Mouse (Mus musculus) embryonic facial prominence, embryonic 15.5 days (tissue): ENCODE results near the gene Rcc1. TPM values are rescaled to one million over a fixed set of nuclear protein-coding genes. Genes with fewer than 3 reads are reported as not detected.

Experiments
- ATAC-seq: fragments of 200-750 bp; cut with Nextera tagmentation; 2 replicates; pipeline ENCODE4 v1.8.0; 2017; ENCODE audit warnings: low read depth, moderate TSS enrichment; ENCODE audit not compliant: insufficient number of reproducible peaks, low FRiP score, low TSS enrichment
- H3K27ac ChIP-seq: fragments of 300-500 bp; sonication (generic); replicated peaks from 2 replicates; pipeline ENCODE4 v1.5.1; 2015; ENCODE audit warnings: mild to moderate bottlenecking, inconsistent platforms
- H3K27me3 ChIP-seq: fragments of 300-500 bp; sonication (generic); 2 replicates; pipeline ENCODE4 v1.6.1; 2015; ENCODE audit warnings: inconsistent platforms
- H3K36me3 ChIP-seq: fragments of 300-500 bp; sonication (generic); 2 replicates; pipeline ENCODE4 v1.6.1; 2015; ENCODE audit warnings: mild to moderate bottlenecking, inconsistent platforms
- H3K4me1 ChIP-seq: fragments of 300-500 bp; sonication (generic); 2 replicates; pipeline ENCODE4 v1.6.1; 2015; ENCODE audit warnings: inconsistent platforms
- H3K4me2 ChIP-seq: fragments of 300-500 bp; sonication (generic); replicated peaks from 2 replicates; pipeline ENCODE4 v1.6.1; 2015; ENCODE audit warnings: mild to moderate bottlenecking, inconsistent platforms
- H3K4me3 ChIP-seq: fragments of 300-500 bp; sonication (generic); replicated peaks from 2 replicates; pipeline ENCODE4 v1.5.1; 2015; ENCODE audit warnings: mild to moderate bottlenecking, inconsistent platforms
- H3K9ac ChIP-seq: fragments of 300-500 bp; sonication (generic); 2 replicates; pipeline ENCODE4 v1.6.1; 2015; ENCODE audit warnings: inconsistent platforms
- H3K9me3 ChIP-seq: fragments of 300-500 bp; sonication (generic); replicated peaks from 2 replicates; pipeline ENCODE4 v1.6.1; 2016; ENCODE audit warnings: inconsistent platforms
- WGBS: fragments of 180-500 bp; shearing (Covaris S2); methylation state at CpG from one replicate; pipeline ENCODE4 v1.1.7; 2015; 5-methylcytosine and 5-hydroxymethylcytosine counted together
- polyA plus RNA-seq: library from polyadenylated mRNA; unstranded; fragments of >200 nt; fragmentation: Nextera tagmentation; extraction: Ambion mirVana; gene quantifications from 2 replicates; pipeline ENCODE4 v1.2.1, GENCODE M21; 2015

The Rcc1 gene
- polyA plus RNA-seq, 1 experiment from 2014 or later = 66.6 TPM

DNA sequence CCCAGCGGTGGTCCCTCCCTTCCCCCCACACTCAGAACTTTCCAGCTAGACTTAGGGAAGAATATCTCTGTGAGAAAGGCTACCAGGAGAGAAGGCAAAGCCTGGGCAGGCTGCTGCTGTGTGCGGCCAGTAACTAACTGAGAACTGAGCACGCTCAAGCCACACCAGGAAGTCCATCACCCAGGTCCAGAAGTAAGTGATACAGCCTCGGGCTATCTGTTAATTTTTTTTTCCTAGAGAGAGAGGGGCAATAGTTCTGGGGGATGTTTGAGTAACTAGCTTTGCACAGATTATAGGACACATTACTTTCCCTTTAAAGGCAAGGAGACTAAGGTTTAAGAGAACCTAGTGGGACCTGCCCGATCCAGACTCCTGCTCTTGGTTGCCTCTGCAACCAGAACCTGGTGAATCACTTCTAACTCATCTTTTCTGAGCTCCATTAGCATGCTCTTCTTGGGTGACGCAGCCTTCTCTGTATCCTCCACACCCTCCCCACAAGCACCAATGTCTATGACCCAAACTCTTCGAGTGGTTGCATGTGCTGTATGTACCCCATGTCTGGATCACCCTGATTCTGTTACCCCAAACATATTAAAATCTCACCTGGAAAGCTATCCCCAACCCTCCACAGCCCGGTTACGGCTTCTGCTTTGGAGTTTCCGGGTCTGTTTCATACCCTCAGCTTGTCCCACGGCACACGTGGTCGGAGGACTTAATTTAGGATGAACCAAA lies 8.8 kb downstream of the Rcc1 start:
- 0 out of 2 replicates have a peak, but pooled peaks have one; percentile 6 for ATAC-seq
- WGBS = 4% methylated on average over 13 of the region's 13 CpGs
- H3K4me3 ChIP-seq = peak overlapping the region; percentile 87
- H3K4me2 ChIP-seq = peak overlapping the region; percentile 91
- H3K36me3 ChIP-seq = peaks cover 8% of the 10 kb centered on the region
- no peaks in the 10 kb centered on the region for H3K9me3 ChIP-seq
- H3K27me3 ChIP-seq = no peaks in the 10 kb centered on the region
- peaks cover 23% of the 10 kb centered on the region for H3K4me1 ChIP-seq
- H3K27ac ChIP-seq = peak overlapping the region; percentile 58; the same call in 1 of the 2 replicates
- H3K9ac ChIP-seq = peak overlapping the region; percentile 60

DNA sequence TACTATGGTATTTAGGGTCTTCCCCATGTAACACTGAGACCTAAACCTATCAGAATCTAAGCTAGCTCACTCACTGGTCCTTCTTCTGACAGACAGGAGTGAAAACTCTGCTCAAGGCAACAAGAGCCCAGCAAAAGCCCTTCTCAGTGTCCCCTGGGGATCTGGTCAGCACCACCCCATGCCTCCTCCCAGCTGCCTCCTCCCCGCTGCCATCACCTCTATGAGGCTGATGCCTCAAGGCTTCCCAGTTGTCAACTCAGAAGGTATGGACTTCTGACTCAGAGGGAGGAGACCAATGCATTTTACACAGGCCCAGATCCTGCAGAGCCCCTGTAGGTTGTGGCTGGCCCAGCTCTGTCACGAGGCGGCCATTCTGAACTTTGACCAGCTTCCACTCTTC lies 12.0 kb downstream of the Rcc1 start:
- H3K4me3 ChIP-seq = no peak overlapping the region
- H3K36me3 ChIP-seq = peaks cover 33% of the 10 kb centered on the region
- WGBS = 88% methylated on average over 3 of the region's 3 CpGs
- no peak overlapping the region for H3K9ac ChIP-seq
- H3K27ac ChIP-seq = no peak overlapping the region
- no peak overlapping the region for H3K4me2 ChIP-seq
- no peaks in the 10 kb centered on the region for H3K9me3 ChIP-seq
- no peaks in the 10 kb centered on the region for H3K27me3 ChIP-seq
- no peak for ATAC-seq
- peaks cover 23% of the 10 kb centered on the region for H3K4me1 ChIP-seq

DNA sequence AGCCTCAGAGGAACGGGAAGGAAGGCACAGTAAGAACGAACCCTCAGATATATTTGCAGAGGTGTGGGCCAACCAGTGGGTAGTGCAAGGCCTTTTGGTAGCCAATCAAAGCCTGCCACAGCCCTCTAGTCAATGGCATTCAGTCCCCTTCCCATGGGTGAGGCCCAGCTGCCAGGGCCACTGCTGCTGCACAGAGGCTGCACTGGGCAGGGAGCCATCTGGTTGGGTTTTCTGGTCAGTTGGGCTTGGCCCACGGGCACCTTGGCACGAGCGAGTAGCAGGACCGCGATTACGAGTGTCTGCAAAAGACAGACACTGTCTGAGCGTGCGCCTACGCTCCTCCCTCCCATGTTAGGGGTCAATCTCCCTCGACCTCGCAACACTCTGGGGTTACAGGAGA lies 14.5 kb downstream of the Rcc1 start:
- Histone ChIP-seq H3K9me3 (no peaks in the 10 kb centered on the region), H3K4me2 (no peak overlapping the region), H3K4me3 (no peak overlapping the region), H3K36me3 (peaks cover 52% of the 10 kb centered on the region), H3K9ac (no peak overlapping the region), H3K27me3 (no peaks in the 10 kb centered on the region), H3K27ac (no peak overlapping the region), H3K4me1 (peaks cover 11% of the 10 kb centered on the region)
- no peak for ATAC-seq
- WGBS = 91% methylated on average over 13 of the region's 13 CpGs

DNA sequence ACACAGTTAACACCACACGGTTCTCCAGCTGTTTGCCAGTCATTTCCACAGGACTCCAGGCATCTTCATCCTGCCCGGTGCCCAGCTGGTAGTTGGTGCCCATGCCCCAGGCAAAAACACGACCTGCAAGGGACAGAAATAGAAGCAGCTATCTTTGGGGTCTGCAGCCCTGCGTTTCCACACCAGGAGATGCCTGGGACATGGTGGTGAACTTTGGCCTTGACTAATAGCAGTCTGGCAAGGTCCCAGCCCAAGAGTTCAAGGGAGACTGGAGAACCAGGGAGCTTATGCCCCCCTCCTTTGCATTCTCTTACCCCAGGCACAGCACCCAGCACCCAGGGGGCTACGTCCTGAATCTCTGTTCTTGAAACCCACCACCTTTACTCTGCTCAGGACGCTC lies 20.5 kb downstream of the Rcc1 start:
- no peaks in the 10 kb centered on the region for H3K27me3 ChIP-seq
- peaks cover 48% of the 10 kb centered on the region for H3K36me3 ChIP-seq
- no peaks in the 10 kb centered on the region for H3K9me3 ChIP-seq
- H3K4me3 ChIP-seq = no peak overlapping the region
- peaks cover 15% of the 10 kb centered on the region for H3K4me1 ChIP-seq
- no peak overlapping the region for H3K27ac ChIP-seq
- WGBS = 75% methylated on average over 6 of the region's 6 CpGs
- no peak overlapping the region for H3K9ac ChIP-seq
- no peak overlapping the region for H3K4me2 ChIP-seq
- no peak for ATAC-seq

DNA sequence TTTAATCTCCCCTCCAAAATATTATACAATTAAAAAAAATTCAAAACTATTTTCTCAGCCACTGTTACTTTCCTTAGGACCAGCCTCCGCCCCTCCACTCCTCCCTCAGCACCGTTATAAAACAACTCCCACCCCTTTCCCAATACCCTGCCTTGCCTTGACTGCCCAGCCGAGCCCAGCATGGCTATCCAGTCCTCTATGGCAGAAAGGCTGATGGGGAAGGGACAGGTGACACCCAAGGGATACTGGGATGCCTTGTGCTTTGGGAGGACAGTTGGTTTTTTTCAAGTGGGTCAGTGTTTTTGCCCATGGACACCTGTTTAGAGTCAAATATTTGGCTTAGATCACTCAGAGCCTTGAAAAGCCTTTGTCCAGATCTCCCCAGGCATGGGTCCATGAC lies 21.4 kb downstream of the Rcc1 start:
- no peak overlapping the region for H3K27ac ChIP-seq
- ATAC-seq = no peak
- no peak overlapping the region for H3K9ac ChIP-seq
- peaks cover 15% of the 10 kb centered on the region for H3K4me1 ChIP-seq
- no peaks in the 10 kb centered on the region for H3K9me3 ChIP-seq
- H3K36me3 ChIP-seq = peaks cover 40% of the 10 kb centered on the region
- WGBS = 75% methylated on average over 3 of the region's 3 CpGs
- no peak overlapping the region for H3K4me3 ChIP-seq
- H3K27me3 ChIP-seq = no peaks in the 10 kb centered on the region
- no peak overlapping the region for H3K4me2 ChIP-seq

DNA sequence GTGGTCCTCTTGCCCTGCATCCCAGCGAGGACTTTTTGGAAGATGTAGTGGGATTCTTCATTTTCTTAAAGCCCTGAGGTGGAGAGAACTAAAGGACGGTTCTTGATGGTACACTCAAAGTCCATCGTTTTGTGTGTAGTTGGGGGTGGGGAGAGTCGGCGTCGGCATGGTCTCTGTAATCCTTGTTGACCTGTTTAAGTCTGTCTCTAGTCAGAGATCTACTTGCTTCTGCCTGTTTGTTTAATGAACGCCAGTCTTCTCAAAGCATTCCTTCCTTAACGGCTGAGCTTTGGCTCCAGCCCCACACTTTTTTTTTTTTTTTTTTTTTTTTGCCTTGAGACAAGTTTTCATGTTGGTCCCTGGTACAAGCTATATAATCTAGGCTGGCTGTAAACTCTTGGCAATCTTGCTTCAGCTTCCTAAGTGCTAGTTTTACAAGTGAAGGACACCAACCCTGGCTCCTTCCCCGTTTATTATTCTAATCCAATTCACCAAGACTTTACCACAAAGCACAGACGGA lies 23.5 kb downstream of the Rcc1 start:
- Histone ChIP-seq H3K27ac (peak overlapping the region; percentile 92), H3K36me3 (peaks cover 42% of the 10 kb centered on the region), H3K9me3 (no peaks in the 10 kb centered on the region), H3K27me3 (no peaks in the 10 kb centered on the region), H3K9ac (peak overlapping the region; percentile 97), H3K4me2 (peak overlapping the region; percentile 69), H3K4me3 (peak overlapping the region; percentile 92), H3K4me1 (peaks cover 15% of the 10 kb centered on the region)
- ATAC-seq = no peak
- 7% methylated on average over 10 of the region's 10 CpGs for WGBS

DNA sequence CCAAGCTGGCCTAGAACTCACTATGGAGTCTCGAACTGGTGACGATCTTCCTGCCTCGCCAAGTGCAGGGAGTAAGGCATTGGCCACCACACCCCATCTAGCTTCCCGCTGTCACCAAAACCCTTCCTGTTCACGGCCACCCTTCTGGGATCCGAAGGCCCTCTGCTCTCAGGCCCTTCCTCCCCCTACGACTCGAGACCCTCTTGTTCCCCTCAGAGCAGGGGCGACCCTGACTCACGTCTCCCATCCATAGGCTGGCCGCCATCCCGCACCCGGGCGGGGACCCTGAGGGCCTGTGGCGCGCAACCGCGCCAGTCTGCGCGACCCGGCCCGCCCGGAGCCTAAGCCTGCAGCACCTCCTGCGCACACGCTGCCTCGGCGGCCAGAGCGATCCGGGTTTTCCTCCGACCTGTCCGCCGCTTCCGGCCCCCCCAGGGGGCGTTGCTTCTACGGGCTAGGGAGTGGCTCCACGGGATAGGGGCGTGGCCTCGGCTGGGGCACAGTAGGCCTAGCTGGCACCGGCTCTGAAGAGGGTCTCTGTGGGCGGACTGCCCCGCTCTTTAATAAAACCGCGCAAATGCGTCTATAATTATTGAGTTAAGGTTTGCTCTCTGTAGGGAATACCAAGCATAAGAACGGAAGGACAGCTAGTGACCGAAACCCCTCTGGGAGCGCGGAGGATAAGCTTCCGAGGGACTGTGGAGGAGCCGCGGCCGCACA lies 24.1 kb downstream of the Rcc1 start, which contains the start of gene Trnau1ap:
Gene Trnau1ap, minus strand, starts transcription at position 424 of the 720 bp plus-strand sequence.
- Histone ChIP-seq H3K36me3 (peaks cover 42% of the 10 kb centered on the region), H3K4me3 (peak within 1 kb of the TSS; percentile 92), H3K4me1 (peaks cover 15% of the 10 kb centered on the region), H3K4me2 (peak within 1 kb of the TSS; percentile 69), H3K27me3 (no peaks in the 10 kb centered on the region), H3K9me3 (no peaks in the 10 kb centered on the region), H3K27ac (peak within 1 kb of the TSS; percentile 92), H3K9ac (peak within 1 kb of the TSS; percentile 97)
- WGBS = under 1% methylated on average over 52 of the region's 52 CpGs
- ATAC-seq = peak; percentile 94

DNA sequence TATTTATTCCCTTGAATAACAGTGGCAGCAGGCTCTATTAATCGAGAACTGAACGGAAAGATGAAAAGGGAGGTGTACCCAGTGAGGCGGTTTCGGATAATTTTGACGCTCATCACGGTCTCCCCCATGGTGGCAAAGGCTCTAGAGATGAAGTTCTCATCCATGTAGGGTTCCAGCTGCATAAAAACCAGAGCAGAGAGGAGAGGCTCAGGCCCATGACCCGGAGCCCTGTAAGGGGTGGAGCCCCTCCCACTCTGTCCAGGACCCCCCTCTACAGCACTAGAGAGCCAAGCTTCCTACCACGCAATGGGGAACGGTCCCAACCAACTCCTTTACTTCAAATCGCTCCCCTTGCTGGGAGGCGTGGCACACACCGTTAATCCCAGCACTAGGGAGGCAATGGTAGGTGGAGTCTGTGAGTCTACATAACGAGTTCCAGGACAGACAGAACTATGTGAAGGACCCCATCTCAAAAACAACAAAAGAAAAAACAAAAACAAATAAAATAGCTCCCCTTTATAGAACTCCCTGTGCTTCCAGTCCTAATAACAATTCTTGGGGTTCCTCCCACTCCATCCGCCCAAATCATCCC lies 24.9 kb downstream of the Rcc1 start:
- no peak for ATAC-seq
- WGBS = 42% methylated on average over 14 of the region's 14 CpGs

DNA sequence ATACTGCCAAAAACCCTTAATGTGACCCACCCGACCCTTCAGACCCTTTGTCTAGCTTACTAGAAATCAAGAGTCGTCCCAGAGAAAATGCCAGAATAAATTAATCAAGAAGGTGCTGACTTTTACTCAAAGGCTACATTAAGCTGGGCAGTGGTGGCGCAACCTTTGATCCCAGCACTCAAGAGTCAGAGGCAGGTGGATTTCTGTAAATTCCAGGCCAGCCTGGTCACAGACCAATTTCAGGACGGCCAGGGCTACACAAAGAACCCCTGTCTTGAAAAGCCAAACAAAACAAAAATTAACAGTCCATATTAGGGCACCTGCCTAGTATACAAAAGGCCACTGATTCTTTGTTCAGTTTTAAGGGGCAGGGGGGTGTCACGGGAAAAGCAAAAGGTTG lies 26.9 kb downstream of the Rcc1 start:
- Histone ChIP-seq H3K9ac (no peak overlapping the region), H3K4me2 (no peak overlapping the region), H3K4me1 (peaks cover 15% of the 10 kb centered on the region), H3K27me3 (no peaks in the 10 kb centered on the region), H3K27ac (no peak overlapping the region), H3K36me3 (peaks cover 39% of the 10 kb centered on the region), H3K4me3 (no peak overlapping the region), H3K9me3 (no peaks in the 10 kb centered on the region)
- 79% methylated on average over 5 of the region's 5 CpGs for WGBS
- ATAC-seq = no peak

More for the DNA sequence above, 24.9 kb downstream of the Rcc1 start:
- Histone ChIP-seq H3K36me3 (peaks cover 40% of the 10 kb centered on the region), H3K27ac (peak overlapping the region; percentile 92; the same call in 1 of the 2 replicates), H3K4me1 (peaks cover 15% of the 10 kb centered on the region), H3K9me3 (no peaks in the 10 kb centered on the region), H3K4me3 (peak overlapping the region; percentile 92), H3K4me2 (peak overlapping the region; percentile 69), H3K9ac (peak overlapping the region; percentile 97), H3K27me3 (no peaks in the 10 kb centered on the region)

DNA sequence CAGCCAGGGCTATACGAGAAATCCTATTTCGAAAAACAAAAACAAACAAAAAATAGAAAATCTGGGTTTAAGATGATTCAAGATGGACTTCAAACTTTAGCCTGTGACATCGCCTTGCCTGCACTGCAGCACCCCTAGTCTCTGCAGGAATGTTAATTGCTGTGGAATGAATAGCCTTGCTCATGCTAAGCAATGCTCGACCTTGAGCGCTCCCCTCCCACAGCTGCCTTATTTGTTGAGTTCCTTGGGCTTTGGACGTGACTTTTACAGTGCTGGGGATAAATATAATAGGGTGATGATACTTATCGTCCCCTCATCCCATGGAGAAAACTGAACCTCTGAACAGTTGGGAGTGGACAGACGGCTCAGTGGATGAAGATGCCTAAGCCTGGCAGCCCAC lies 37.7 kb downstream of the Rcc1 start:
- H3K4me2 ChIP-seq = no peak overlapping the region
- H3K4me3 ChIP-seq = no peak overlapping the region
- H3K27ac ChIP-seq = no peak overlapping the region
- ATAC-seq = no peak
- WGBS = 80% methylated on average over 8 of the region's 8 CpGs
- no peaks in the 10 kb centered on the region for H3K27me3 ChIP-seq
- no peaks in the 10 kb centered on the region for H3K4me1 ChIP-seq
- no peak overlapping the region for H3K9ac ChIP-seq
- no peaks in the 10 kb centered on the region for H3K9me3 ChIP-seq
- H3K36me3 ChIP-seq = peaks cover 87% of the 10 kb centered on the region

DNA sequence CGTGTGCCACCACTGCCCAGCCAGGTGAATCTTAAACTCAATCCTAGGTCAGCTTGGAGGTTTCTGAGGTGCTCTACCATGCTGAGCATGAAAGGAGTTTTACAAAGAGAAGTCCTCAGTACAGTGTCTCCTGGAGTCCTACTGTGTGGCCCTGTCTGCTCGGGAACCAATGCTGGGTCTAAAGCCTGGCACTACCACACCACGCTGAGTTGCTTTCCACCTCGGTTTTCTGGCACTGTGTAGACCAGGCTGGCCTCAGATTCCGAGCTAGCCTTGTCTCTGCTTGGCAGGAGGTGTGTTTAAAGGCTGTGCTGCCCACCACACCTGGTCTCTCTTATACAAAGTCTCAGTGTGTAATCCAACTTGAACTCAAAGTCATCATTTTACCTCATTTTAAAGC lies 40.8 kb downstream of the Rcc1 start:
- peaks cover 71% of the 10 kb centered on the region for H3K36me3 ChIP-seq
- no peak for ATAC-seq
- WGBS = 84% methylated on average over 5 of the region's 5 CpGs
- no peak overlapping the region for H3K4me2 ChIP-seq
- no peak overlapping the region for H3K27ac ChIP-seq
- H3K27me3 ChIP-seq = no peaks in the 10 kb centered on the region
- no peaks in the 10 kb centered on the region for H3K9me3 ChIP-seq
- H3K9ac ChIP-seq = no peak overlapping the region
- H3K4me1 ChIP-seq = peaks cover 9% of the 10 kb centered on the region
- no peak overlapping the region for H3K4me3 ChIP-seq
